Mouse (Mus musculus) lung, adult 10 weeks (tissue): ENCODE data around the gene Clec2l. TPM values are rescaled to one million over a fixed set of nuclear protein-coding genes. Genes with fewer than 3 reads are reported as not detected.

Experiments
- polyA plus RNA-seq: library from polyadenylated mRNA; stranded (reverse); fragments of 350-450 nt; fragmentation: Illumina TruSeq; extraction: RNeasy Lipid Tissue Mini Kit (QIAGEN cat#74804); gene quantifications from one replicate; pipeline ENCODE4 v1.2.3, GENCODE M21; 2014; ENCODE audit warnings: low read depth, low replicate concordance; ENCODE audit not compliant: insufficient read depth

The Clec2l gene
- not detected for polyA plus RNA-seq

GRCm38 (mm10) chr6:38662714-38663615 is at the start of gene Clec2l:
Gene Clec2l, plus strand, starts transcription at chr6:38663069.

DNA sequence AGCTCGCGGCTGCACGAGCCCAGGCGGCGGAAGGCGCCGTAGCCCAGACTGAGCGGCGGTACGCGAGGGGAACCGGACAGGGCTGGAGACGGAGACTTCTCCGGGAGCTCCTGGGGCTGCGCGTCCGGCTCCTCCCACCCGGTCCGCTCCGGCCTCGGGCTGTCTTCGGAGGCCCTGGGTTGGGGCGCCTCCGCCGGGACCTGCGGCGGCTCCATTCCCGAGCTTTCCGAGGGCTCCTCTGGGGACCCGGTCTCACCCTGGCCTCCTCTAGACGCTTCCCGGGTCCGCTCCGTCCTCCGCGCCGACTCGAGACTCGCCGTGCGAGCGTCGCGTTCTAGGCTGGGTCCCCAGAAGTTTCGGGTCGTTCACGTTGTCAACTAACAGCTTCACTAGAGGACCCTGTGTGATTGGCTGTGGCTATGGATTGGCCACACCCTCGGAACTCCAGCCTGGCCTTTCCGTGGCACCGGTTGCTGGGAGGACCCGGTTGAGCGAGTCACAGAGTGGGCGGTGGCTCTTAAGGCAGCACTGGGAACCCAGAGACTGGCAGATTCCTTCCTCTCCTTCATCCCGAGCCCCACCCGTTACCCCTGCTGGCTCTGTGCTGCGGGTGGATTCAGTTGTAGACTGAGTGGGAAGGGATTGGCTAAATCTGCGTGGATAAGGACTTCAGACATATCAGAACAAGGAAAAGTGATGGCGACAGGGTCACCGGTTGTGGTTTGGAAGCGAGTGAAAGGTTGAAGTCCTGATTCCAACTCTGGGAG is 25.8 kb upstream of the Clec2l start, which contains the start of gene Klrg2:
TSS of gene Klrg2 (minus strand) at position 391 of the 767 bp plus-strand sequence.

Other genes with a start within 250 kb of the Clec2l start
- gene Ubn2, start 229.1 kb upstream of the Clec2l start, polyA plus RNA-seq, result 3.5 TPM
- gene Fmc1, start 129.6 kb upstream of the Clec2l start, polyA plus RNA-seq, result 91.3 TPM
- gene Luc7l2, start 111.7 kb upstream of the Clec2l start, polyA plus RNA-seq, result 48.3 TPM
- gene Klrg2, start 25.8 kb upstream of the Clec2l start, polyA plus RNA-seq, result 1.5 TPM
- gene Tbxas1, start 212.3 kb downstream of the Clec2l start, polyA plus RNA-seq, result 7.7 TPM
- 3.2 TPM for gene Hipk2, start 213.1 kb downstream of the Clec2l start, polyA plus RNA-seq